Comparison of ENCODE assay signal across 8 mouse cellular contexts in the genomic region with DNA sequence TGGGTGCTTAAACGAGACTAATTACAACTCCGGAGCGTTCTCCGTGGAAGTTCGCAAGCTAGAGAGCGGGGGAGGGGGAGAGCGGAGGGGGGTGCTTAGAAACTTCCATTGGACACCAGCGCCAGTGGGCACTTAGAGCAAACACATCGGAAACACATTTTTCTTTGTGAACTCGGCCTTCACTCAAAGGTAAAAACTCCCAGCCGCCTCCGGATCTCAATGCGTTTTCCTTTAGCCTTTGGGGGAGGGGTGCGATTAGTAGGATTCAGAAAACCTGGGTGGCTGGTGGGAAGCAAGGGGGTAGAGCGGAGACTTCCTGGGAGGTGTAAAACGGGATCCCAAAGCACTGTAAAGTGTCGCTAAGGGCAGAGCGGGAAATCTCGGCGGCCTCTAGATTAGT. TPM values are rescaled to one million over a fixed set of nuclear protein-coding genes. Genes with fewer than 3 reads are reported as not detected.
DNase-seq lines count a peak whose midpoint lies in the region; ATAC-seq lines count a peak whose summit lies in the region.

No protein-coding gene starts in this region.

- H3K36me3 ChIP-seq in heart, embryonic 15.5 days = no peaks in the 10 kb centered on the region
- peaks cover 4% of the 10 kb centered on the region; the same call in 1 of the 2 replicates for H3K36me3 ChIP-seq in limb, embryonic 11.5 days (ENCODE audit: control insufficient read depth, insufficient read depth, low read length)
- no peaks in the 10 kb centered on the region for H3K36me3 ChIP-seq in neural tube, embryonic 15.5 days

- H3K4me2 ChIP-seq in heart, embryonic 15.5 days = peak overlapping the region; percentile 96
- peak overlapping the region; percentile 90 for H3K4me2 ChIP-seq in limb, embryonic 11.5 days (ENCODE audit: low read depth, severe bottlenecking)
- peak overlapping the region; percentile 90 for H3K4me2 ChIP-seq in neural tube, embryonic 15.5 days

- no peaks in the 10 kb centered on the region for H3K27me3 ChIP-seq in heart, embryonic 15.5 days
- no peaks in the 10 kb centered on the region for H3K27me3 ChIP-seq in limb, embryonic 11.5 days (ENCODE audit: control insufficient read depth, insufficient read depth, low read length)
- peaks cover 7% of the 10 kb centered on the region for H3K27me3 ChIP-seq in neural tube, embryonic 15.5 days (replicated peaks)

- WGBS in heart, embryonic 15.5 days = under 1% methylated on average over 20 of the region's 20 CpGs
- under 1% methylated on average over 20 of the region's 20 CpGs for WGBS in limb, embryonic 11.5 days
- WGBS in neural tube, embryonic 15.5 days = under 1% methylated on average over 20 of the region's 20 CpGs

- H3K4me3 ChIP-seq in heart, embryonic 15.5 days = peak overlapping the region; percentile 78
- H3K4me3 ChIP-seq in limb, embryonic 11.5 days (ENCODE audit: low read depth, low read length) = peak overlapping the region; percentile 99
- H3K4me3 ChIP-seq in neural tube, embryonic 15.5 days (replicated peaks) = peak overlapping the region; percentile 55

- no peak for ATAC-seq in heart, embryonic 15.5 days (replicated peaks; ENCODE audit: insufficient number of reproducible peaks, insufficient read depth, low FRiP score, low read depth)
- ATAC-seq in limb, embryonic 11.5 days (ENCODE audit: insufficient number of reproducible peaks, low FRiP score, low TSS enrichment, low read depth) = no peak
- no peak for ATAC-seq in neural tube, embryonic 15.5 days (ENCODE audit: low FRiP score)

- DNase-seq in adrenal gland, adult (ENCODE audit: inconsistent age in 2 of 2, low spot score in 1 of 2) = peak; percentile 31 to 77
- DNase-seq in adrenal gland, postnatal 4 days (ENCODE audit: low spot score in 2 of 2) = no peak
- DNase-seq in adrenal gland, postnatal 25 days = peak; percentile 19
- peak; percentile 78 for DNase-seq in limb, embryonic 11.5 days (ENCODE audit: low spot score)
- no peak for DNase-seq in thymus, postnatal 36 days
- no peak for DNase-seq in frontal cortex, postnatal 14 days (ENCODE audit: low spot score in 2 of 2)

- peaks cover 20% of the 10 kb centered on the region for H3K4me1 ChIP-seq in heart, embryonic 15.5 days (replicated peaks)
- peaks cover 6% of the 10 kb centered on the region; the same call in 1 of the 2 replicates for H3K4me1 ChIP-seq in limb, embryonic 11.5 days (ENCODE audit: control insufficient read depth, insufficient read depth, low read length)
- H3K4me1 ChIP-seq in neural tube, embryonic 15.5 days = peaks cover 43% of the 10 kb centered on the region

- H3K27ac ChIP-seq in heart, embryonic 15.5 days = peak overlapping the region; percentile 73; the same call in 1 of the 2 replicates
- peak overlapping the region; percentile 99 for H3K27ac ChIP-seq in limb, embryonic 11.5 days (replicated peaks; ENCODE audit: low read depth, low read length)
- peak overlapping the region; percentile 48; the same call in 1 of the 2 replicates for H3K27ac ChIP-seq in neural tube, embryonic 15.5 days (replicated peaks)

- H3K9me3 ChIP-seq in heart, embryonic 15.5 days (replicated peaks) = no peaks in the 10 kb centered on the region
- H3K9me3 ChIP-seq in limb, embryonic 11.5 days (ENCODE audit: control insufficient read depth, low read length) = no peaks in the 10 kb centered on the region
- H3K9me3 ChIP-seq in neural tube, embryonic 15.5 days (replicated peaks) = no peaks in the 10 kb centered on the region

- H3K9ac ChIP-seq in heart, embryonic 15.5 days = peak overlapping the region; percentile 75
- H3K9ac ChIP-seq in limb, embryonic 11.5 days (ENCODE audit: low read length) = peak overlapping the region; percentile 100
- H3K9ac ChIP-seq in neural tube, embryonic 15.5 days (replicated peaks) = 0 out of 2 replicates have a peak overlapping the region, but pooled peaks have one; percentile 60

RNA-seq across cellular contexts. Expression of gene Hmga2, which starts 2.0 kb away (rescaled TPM):
- 10 to 100 TPM; 13.8 to 14.4 TPM for total RNA-seq in adrenal gland, postnatal 4 days (2021)
- total RNA-seq in adrenal gland, postnatal 25 days (2021) = 5.7 and 9.4 TPM in 2 replicates
- polyA plus RNA-seq in heart, embryonic 15.5 days (2015; fragmentation: Nextera tagmentation; extraction: Ambion mirVana) = 2.8 and 3.3 TPM in 2 replicates
- 179 and 195 TPM in 2 replicates for polyA plus RNA-seq in limb, embryonic 11.5 days (2014; fragmentation: Nextera tagmentation; extraction: Ambion mirVana)
- polyA plus RNA-seq in neural tube, embryonic 15.5 days (2015; fragmentation: Nextera tagmentation; extraction: Ambion mirVana) = 3.2 and 7.5 TPM in 2 replicates

Comparison
In these comparisons a context has a peak if more than half of its experiments do, and no peak if none do; other contexts are left out.
1. DNase-seq: peak in adrenal gland, adult (2 of 2), adrenal gland, postnatal 25 days (single experiment) and limb, embryonic 11.5 days (single experiment); none in adrenal gland, postnatal 4 days (0 of 2), thymus, postnatal 36 days (0 of 2) and frontal cortex, postnatal 14 days (0 of 2).
2. H3K27ac ChIP-seq: peak in every context shown above with its lines; median percentile 99 in limb, embryonic 11.5 days; 73 in heart, embryonic 15.5 days; 48 in neural tube, embryonic 15.5 days.
3. RNA of gene Hmga2, which starts 2.0 kb away (polyA plus RNA-seq): 179 to 195 TPM in limb, embryonic 11.5 days; 3.2 to 7.5 TPM in neural tube, embryonic 15.5 days and 2.8 to 3.3 TPM in heart, embryonic 15.5 days; every median in the first group is over 10 times any median in the second.
4. Peak in every context shown above with its lines, with median percentiles within 50 percentile points of each other: H3K4me2 ChIP-seq, H3K4me3 ChIP-seq and H3K9ac ChIP-seq.